Mouse (Mus musculus): ENCODE results near the gene 6030408B16Rik. TPM values are rescaled to one million over a fixed set of nuclear protein-coding genes. Genes with fewer than 3 reads are reported as not detected.
A peak's percentile ranks its signal among the peaks of the same experiment; 100 is the strongest.

The 6030408B16Rik gene
- total RNA-seq, 2 experiments from 2014 or later, result 0.54 TPM; not detected in 1

DNA sequence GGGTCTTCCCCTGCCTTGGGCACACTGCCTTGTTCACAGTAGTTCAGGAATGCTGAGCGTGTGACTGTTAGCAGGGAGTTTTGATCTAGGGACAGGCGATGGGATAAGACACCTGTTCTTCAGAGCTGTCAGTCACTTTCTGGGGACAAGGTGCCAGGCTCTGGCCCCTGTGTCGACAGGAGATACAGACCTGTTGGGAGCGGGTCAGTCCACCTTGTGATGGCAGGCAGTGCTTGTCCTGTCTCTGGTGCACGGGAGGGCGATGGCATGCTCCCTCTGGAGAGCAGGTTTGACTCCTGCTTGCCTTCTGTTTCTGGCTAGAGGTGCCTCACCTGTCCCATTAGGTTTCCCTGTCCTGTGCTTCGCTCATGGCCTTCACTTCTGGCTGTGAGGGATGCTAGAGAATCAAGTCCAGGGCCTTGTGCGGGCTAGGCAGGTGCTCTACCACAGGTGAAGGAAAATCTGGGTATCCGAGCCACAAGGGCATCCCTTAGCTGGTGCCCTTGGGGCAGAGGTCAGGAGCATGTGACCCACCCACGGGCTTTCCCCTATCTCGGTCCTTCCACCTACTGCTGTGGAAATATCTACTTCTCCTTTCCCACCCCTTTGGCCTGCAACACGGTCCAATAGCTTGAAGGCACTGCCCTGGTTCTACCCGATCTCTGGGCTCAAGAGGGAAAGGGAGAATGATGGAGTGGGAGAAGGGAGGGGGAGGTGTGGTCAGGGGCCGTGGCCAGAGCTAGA is 36.4 kb upstream of the 6030408B16Rik start:
- no peak for TF ChIP-seq CTCF (conservative IDR thresholded peaks at IDR 0.05)

DNA sequence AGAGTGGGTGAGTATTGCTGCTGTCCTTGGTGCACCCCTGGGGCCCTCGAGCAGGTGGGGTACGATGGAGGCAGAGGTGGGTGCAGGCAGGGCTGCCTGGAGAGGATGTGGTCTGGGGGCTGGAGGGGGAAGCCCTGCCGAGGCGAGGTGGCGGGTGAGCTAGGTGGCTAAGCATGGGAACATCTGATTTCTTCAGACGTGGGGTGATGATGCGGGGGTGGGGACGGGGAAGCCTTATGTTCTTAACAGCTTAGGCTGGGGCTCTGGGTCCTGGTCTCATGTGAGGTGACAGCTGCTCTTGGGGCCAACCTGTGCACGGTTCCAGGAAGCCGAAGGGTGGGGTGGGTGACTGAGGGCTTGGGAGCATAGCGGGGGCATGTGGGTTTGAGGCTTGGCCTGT is 34.6 kb upstream of the 6030408B16Rik start:
- H3K27ac ChIP-seq, result no peak overlapping the region
- no peak for TF ChIP-seq CTCF (conservative IDR thresholded peaks at IDR 0.05)
- DNase-seq (ENCODE audit: low spot score in 2 of 2), result no peak
- no peak overlapping the region for H3K4me3 ChIP-seq

More for the DNA sequence above, 36.4 kb upstream of the 6030408B16Rik start:
- no peak for DNase-seq (ENCODE audit: low spot score in 2 of 2)
- H3K4me3 ChIP-seq, result no peak overlapping the region
- H3K27ac ChIP-seq, result no peak overlapping the region

DNA sequence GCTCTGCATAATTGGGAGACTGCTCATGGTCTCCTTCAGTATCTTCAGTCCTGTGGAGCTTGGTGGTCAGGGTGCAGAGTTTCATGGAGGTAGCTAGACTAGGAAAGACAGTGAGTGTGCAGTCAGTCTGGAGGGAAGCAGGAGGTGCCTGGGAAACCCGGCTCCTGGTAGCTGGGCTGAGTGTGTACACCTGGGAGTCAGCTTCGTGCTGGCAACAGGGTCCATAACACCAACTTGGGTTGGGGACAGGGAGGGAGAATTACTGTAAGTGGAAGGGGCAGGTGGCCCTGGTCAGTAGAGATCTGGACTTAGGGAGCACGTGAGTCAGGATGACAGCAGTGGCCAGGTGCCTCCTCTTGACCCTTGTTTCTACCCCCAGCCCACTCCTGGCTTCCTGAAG is 33.1 kb upstream of the 6030408B16Rik start:
- DNase-seq (ENCODE audit: low spot score in 2 of 2), result no peak
- Histone ChIP-seq H3K27ac (0 out of 2 replicates have a peak overlapping the region, but pooled peaks have one; percentile 61), H3K4me3 (no peak overlapping the region)
- no peak for TF ChIP-seq CTCF (conservative IDR thresholded peaks at IDR 0.05)

DNA sequence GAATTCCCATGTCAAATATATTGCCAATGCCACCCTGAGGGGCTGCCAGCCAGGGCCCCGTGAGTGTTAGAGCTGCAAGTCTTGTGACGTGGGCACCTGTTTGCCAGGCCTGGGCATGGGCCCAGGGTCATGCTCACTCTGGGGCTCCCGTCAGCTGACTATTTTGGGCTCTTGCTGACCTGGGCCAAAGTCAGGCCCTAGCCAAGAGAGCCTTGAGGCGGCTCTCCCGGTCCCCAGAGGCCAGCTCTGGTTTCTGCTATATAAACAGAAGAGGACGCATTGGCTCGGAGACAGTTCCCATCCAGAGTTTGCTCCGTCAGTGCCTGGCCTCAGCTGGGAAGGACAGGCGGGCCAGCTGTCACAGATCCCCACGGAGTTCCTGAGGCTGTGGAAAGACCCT is 32.6 kb upstream of the 6030408B16Rik start:
- no peak for DNase-seq (ENCODE audit: low spot score in 2 of 2)
- Histone ChIP-seq H3K4me3 (no peak overlapping the region), H3K27ac (peak overlapping the region; percentile 61; the same call in 1 of the 2 replicates)
- no peak for TF ChIP-seq CTCF (conservative IDR thresholded peaks at IDR 0.05)

DNA sequence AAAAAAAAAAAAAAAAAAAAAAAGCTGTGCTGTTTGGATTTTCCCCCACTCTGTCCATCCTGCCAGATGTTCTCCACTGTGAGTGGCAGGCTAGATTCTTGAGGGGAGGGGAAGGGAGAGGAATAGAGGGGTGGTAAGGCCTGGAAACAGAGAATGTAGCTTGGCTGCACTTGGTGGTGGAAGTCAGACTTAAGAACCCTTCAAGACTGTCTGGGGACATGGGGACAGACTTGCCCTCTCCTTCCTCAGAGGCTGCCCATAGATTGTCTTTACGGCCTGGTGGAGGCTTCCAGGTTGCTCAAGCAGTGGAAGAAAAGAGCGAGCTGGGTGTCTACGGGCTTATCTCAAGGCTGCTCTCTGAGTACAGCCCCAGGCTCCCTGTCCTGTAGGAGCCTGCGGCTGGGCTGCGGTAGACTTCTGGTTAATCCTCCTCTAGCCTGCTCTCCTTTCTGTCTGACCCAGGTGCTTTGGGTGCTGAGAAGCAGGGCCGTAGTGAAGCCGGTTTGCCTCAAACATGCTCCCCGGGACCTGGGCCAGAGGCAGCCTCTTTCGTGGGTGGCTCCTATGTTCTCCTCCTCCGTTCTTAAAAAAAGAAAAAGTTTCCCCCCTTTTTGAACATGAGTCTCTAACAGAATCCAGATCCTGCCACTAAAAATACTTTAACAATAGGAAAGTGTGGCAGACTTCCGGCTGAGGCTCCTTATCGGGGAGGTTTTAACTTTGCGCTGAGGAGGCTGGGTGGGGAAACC is 32.0 kb upstream of the 6030408B16Rik start:
- Histone ChIP-seq H3K27ac (peak overlapping the region; percentile 61; the same call in 1 of the 2 replicates), H3K4me3 (no peak overlapping the region)
- DNase-seq (ENCODE audit: low spot score in 2 of 2), result no peak
- TF ChIP-seq CTCF (conservative IDR thresholded peaks at IDR 0.05), result no peak

DNA sequence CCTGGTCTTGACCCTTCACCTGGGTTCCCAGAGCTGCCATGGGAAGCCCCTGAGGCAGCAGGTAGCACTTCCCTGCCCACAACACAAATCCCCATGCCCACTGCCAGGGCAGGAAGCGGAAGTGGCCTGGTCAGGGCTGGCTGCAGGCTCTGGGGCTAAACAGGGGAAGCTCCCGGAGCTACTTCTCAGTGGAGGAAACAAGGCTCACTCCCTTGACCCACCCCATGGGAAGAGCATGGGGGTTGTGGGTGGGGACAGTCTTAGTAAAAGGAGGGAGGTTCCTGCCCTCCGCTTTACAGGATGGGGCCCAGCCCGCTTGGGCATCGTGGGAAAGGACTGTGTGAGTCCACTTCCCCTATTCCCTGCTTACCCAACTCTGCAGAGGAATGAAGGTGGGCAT is 30.5 kb upstream of the 6030408B16Rik start:
- DNase-seq (ENCODE audit: low spot score in 2 of 2), result no peak
- TF ChIP-seq CTCF (conservative IDR thresholded peaks at IDR 0.05), result no peak

DNA sequence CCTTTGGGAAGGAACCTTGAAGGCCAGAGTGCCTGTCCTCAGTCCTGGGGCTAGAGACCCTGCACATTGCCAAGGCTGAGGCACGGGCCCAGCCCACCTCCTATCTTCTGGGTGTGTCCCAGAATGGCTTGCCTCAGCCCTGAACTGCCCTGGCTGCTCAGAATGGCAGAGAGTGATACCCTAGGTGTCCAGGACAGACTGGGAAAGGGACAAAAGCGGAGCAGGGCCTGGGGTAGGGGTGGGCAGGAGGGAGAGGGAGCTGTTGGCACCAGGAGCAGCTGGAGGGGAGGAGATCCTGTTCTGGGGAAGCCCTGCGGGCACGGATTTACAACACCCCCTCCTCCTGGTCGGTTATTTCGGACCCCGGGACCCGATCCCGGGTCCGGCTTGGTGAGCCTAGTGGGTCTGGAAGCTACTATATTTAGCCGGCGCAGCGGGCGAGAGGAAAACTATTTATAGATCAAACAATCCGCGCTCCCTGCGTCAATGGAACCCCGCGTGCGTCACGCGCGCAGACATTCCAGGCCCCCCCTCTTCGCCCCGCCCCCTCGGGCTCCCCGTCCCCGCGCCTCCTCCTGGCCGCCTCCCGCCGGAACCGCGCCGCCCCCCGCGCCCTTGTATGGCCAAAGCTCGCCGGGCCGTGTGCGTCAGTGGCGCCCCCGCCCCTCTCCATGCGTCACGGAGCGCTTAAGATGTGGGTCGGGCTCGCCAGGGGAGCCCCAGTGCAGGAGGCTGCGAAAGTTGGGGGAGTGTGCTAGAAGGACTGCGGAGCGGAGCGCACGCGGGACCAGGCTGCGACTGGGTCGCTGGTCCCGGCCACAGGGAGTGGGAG is 26.7 kb upstream of the 6030408B16Rik start:
- peak; percentile 39; the same call in 1 of the 2 replicates for TF ChIP-seq CTCF (conservative IDR thresholded peaks at IDR 0.05)
- Histone ChIP-seq H3K4me3 (peak overlapping the region; percentile 59), H3K27ac (peak overlapping the region; percentile 87)
- peak; percentile 93 for DNase-seq (ENCODE audit: low spot score in 2 of 2)

More for the DNA sequence above, 30.5 kb upstream of the 6030408B16Rik start:
- no peak overlapping the region for H3K4me3 ChIP-seq
- no peak overlapping the region for H3K27ac ChIP-seq

DNA sequence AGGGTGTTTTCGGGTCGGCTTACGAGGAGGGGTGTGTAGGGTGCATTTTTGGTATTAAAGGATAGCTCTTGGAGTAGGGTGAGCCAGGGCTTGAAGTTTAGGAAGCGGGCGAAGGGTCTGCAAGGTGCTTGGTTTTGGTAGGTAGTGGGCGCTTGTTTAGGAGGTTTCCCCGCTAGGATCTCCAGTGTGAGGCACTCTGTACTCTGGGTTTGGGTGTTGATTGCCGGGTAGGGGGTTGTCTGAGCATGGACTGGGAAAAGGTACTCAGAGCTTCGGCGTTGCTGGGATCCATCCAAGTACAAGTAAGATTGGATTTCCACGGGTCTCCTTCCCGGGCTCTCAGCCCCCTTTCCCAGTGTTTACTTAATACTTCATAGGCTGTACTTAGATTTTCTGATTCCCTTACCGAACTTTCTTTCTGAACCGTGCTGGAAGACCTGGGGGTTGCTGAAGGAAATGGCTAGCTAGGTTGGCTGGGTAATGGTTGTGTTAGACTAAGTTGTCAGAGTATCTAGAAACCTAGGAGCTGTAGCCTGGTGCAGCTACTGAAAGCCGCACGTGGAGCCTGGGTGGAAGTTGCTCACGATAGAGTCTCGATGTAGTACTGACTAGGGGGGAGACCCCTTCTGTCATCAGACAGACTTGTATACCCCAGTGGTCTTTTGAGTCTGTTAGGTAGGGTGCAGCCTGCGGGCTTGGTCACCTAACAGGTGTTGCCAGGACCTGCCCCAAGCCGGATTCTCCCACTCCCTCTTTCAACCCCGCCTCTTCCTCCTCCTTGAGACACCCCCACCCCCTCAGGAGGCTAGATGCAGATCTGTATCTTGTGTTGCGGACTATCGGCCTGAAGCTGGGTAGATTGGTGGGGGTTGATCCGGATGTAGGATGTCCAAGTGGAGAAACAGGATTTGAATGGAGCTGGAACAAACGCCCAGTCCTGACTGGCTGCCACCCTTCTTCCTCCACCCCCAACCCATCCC is 25.7 kb upstream of the 6030408B16Rik start:
- peak overlapping the region; percentile 59 for H3K4me3 ChIP-seq
- TF ChIP-seq CTCF (conservative IDR thresholded peaks at IDR 0.05), result no peak
- H3K27ac ChIP-seq, result peak overlapping the region; percentile 83
- DNase-seq (ENCODE audit: low spot score in 2 of 2), result no peak

DNA sequence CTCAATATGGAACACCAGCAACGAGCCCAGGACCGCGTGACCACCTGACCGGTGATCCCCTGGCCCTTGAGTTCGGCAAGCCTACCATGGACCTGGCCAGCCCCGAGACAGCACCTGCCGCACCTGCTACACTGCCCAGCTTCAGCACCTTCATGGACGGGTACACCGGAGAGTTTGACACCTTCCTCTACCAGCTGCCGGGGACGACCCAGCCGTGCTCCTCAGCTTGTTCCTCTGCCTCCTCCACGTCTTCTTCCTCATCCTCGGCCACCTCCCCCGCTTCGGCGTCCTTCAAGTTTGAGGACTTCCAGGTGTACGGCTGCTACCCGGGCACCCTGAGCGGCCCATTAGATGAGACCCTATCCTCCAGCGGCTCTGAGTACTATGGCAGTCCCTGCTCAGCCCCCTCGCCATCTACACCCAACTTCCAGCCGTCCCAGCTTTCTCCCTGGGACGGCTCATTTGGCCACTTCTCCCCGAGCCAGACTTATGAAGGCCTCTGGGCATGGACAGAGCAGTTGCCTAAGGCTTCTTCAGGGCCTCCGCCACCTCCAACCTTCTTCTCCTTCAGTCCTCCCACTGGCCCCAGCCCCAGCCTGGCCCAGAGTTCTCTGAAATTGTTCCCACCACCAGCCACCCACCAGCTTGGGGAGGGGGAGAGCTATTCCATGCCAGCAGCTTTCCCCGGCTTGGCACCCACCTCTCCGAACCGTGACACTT is 22.8 kb upstream of the 6030408B16Rik start:
- TF ChIP-seq CTCF (conservative IDR thresholded peaks at IDR 0.05), result no peak
- Histone ChIP-seq H3K4me3 (peak overlapping the region; percentile 5; the same call in 1 of the 2 replicates), H3K27ac (peak overlapping the region; percentile 75; the same call in 1 of the 2 replicates)
- DNase-seq (ENCODE audit: low spot score in 2 of 2), result no peak

DNA sequence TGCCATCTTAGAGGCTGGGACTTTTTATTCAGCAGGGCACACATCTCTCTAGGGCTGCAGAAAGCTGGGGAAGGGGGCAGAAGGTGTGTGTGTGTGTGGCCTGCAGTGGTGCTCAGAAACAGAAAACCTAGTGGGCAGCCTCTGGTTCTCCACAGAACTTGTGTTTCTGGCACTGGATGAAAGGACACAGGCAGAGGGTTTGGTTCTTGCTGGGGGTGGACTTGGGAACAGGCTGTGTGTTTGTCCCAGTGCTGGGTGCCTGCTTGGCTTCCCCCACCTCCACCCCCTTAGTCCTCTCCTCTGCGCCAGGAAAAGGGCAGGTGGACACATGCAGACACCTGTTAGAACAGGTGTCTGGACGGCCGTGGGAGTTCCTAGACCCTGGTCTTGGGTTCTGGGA is 21.9 kb upstream of the 6030408B16Rik start:
- peak overlapping the region; percentile 75 for H3K27ac ChIP-seq
- DNase-seq (ENCODE audit: low spot score in 2 of 2), result no peak
- no peak for TF ChIP-seq CTCF (conservative IDR thresholded peaks at IDR 0.05)
- H3K4me3 ChIP-seq, result peak overlapping the region; percentile 5; the same call in 1 of the 2 replicates

DNA sequence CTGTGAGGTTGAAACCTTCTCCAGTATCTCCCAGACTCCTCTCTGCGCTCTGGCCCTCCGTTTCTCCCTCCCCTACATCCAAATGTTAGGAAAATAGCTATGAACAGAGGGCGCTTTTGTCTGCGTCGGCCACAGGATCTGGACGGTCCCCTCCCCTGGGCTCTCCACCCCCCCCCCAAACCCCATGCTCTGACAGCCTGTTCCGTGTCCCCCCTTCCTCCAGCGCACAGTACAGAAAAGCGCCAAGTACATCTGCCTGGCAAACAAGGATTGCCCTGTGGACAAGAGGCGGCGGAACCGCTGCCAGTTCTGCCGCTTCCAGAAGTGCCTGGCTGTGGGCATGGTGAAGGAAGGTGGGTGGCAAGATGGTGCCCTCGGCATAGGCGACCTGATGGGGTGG is 21.5 kb upstream of the 6030408B16Rik start:
- no peak for DNase-seq (ENCODE audit: low spot score in 2 of 2)
- Histone ChIP-seq H3K27ac (peak overlapping the region; percentile 75), H3K4me3 (no peak overlapping the region; the same call in 1 of the 2 replicates)
- TF ChIP-seq CTCF (conservative IDR thresholded peaks at IDR 0.05), result no peak

All from layer of hippocampus, adult 2 months (tissue).